Mouse (Mus musculus): Measurements from ENCODE around the gene Tff1. TPM values are rescaled to one million over a fixed set of nuclear protein-coding genes. Genes with fewer than 3 reads are reported as not detected.

Tff1 gene
- not detected in 2 replicates for polyA plus RNA-seq (2021; fragmentation: Nextera tagmentation)
- long read RNA-seq, experiment 1, result 0 reads
- long read RNA-seq, experiment 2, result 0 reads

DNA sequence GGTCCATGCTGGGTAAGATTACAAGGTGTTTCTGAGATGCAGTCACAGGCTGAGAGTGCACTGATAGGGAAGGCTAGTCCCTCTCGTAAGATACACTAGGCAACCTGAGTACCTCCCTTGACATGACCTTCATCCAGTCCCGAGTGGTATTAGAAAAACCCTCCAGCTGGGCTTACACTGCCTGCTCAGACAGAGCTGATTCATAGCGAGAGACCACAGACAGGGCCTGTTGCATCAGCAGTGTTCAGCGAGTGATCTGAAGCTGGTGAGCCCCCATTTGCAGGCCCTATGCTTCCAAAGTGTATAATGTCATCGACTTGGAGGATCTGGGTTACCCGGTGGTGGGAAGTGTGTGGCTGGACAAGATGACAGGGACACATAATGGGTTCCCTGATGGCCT lies at the start of gene Tff1:
Tff1 (minus strand) TSS at position 151 of the 400 bp plus-strand sequence.

DNA sequence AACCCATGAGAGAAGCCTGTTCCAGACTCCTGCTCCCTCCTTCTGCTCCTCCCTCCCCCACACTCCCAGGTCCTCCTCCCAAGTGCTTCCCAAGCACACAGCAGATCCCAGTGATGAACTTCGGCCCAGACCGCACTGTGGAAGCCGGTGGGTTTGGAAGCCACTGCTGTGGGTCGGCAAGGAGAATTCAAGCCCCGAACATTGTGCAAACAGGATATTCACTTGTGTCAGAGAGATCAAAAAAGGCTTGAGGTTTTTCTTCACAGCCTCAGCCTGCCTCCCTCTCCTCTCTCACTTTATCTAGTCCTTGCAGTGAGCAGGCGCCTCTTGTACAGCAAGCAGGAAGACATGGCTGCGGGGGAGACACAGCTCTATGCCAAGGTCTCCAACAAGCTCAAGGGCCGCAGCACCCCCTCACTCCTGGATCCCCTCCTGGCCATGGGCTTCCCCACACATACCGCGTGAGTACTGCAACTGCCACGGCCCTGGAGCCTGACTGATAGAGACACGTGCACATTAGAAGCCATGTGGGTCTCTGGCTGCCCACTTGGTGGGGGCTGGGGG lies 42.8 kb upstream of the Tff1 start, which contains the start of gene Ubash3a:
Ubash3a (plus strand) TSS at position 103 of the 564 bp plus-strand sequence.

DNA sequence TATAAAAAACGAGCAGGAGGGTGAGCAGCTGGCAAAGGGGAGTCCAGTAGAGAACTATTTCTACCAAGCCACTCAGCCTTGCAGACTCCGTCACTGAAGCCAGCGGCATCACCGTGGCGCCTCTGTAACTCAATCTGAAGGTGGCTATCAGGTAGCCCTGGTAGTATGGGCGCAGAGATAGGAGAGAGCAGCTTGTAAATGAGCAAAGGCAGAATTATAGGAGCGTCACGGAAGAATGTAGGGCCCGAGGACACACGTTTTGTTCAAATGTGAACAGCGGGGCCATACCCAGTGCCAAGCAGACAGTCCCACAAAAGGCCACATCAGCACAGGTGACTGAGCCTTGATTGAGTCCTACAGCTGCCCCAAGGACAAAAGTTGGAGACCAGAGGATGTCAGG lies 33.8 kb upstream of the Tff1 start, which contains the start of gene Tmprss3:
Tmprss3 (minus strand) TSS at position 101 of the 400 bp plus-strand sequence.

DNA sequence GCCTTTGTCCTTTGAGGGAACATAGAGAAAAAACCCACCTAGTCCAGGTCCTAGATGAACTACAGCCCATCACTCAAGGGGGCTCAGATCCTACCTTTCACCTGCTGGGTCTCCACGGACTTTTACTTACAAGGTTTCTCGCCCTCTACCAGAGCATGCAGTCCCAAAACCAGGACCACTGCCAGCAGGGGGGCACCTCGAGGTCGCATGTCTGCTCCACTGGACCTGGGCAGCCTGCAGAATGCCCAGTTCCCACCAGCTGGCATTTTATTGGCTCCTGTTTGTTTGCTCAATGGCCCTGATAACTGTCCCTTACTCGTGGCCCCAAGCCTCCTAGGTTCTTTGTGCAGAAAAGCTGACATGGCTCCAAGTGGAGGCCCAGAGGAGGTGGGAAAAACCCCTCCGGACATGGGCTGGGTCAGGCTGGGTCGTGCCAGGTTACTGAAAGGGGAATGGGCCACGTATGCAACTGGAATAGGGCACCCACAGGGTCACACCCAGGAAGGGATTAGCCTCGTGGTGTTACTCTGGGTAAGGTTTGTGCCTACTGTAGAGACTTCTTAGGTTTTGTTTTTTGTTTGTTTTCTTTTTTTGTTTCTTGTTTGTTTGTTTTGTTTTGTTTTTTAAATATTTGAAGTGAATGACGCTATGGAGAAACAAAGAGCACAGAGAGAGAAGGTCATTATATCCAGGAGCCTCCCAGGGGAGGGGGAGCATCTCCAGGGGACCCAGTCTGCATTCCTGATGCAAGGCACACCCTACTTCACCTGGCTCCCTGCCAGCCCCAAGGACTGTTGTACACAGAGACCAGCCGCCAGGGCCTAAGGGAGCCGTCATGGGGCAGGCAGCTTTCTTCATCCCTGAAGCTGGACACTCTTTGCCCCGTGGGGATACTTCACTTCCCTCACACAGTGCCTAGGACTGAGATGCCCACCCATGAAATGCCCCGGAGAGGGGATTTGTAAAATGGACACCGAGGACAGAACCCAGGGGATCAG lies 20.7 kb downstream of the Tff1 start, which contains the start of gene Tff2:
Tff2 (minus strand) TSS at position 243 of the 998 bp plus-strand sequence.

DNA sequence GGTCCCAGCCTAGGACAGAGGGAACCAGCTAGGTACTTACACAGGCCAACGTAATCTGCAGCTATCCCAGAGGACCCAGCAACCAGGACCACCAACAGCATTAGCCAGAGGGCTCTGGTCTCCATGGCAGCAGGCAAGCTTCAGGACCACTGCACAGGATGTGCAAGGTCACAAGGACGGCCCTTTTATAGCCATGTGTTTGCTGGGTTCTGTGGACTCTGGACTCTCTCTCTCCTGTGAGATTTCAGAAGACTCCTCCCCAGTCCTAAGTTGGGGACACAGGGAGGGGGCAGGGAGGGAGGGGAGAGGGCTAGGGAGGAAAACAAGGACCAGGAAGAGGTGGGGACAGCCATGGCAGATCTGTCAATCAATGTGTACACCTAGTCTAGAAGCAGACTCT lies 35.6 kb downstream of the Tff1 start, which contains the start of gene Tff3:
Tff3 (minus strand) TSS at position 195 of the 400 bp plus-strand sequence.

Other genes starting within 250 kb of the Tff1 start
- 0.19 and 0.24 TPM in 2 replicates for gene Umodl1, start 210.6 kb downstream of the Tff1 start, polyA plus RNA-seq (2021; fragmentation: Nextera tagmentation)
- gene Abcg1, start 107.6 kb downstream of the Tff1 start, polyA plus RNA-seq (2021; fragmentation: Nextera tagmentation), result 61.0 and 75.7 TPM in 2 replicates
- not detected in 2 replicates for gene Tff3, start 35.6 kb downstream of the Tff1 start, polyA plus RNA-seq (2021; fragmentation: Nextera tagmentation)
- gene Tff2, start 21.0 kb downstream of the Tff1 start, polyA plus RNA-seq (2021; fragmentation: Nextera tagmentation), result not detected in 2 replicates
- 0.06 TPM in 1 of 2 replicates, not detected in the other for gene Tmprss3, start 33.7 kb upstream of the Tff1 start, polyA plus RNA-seq (2021; fragmentation: Nextera tagmentation)
- 0.58 and 0.65 TPM in 2 replicates for gene Ubash3a, start 42.6 kb upstream of the Tff1 start, polyA plus RNA-seq (2021; fragmentation: Nextera tagmentation)
- 8.4 and 23.0 TPM in 2 replicates for gene Rsph1, start 112.1 kb upstream of the Tff1 start, polyA plus RNA-seq (2021; fragmentation: Nextera tagmentation)
- gene Slc37a1, start 121.5 kb upstream of the Tff1 start, polyA plus RNA-seq (2021; fragmentation: Nextera tagmentation), result 4.6 and 6.1 TPM in 2 replicates
- gene Pde9a, start 220.9 kb upstream of the Tff1 start, polyA plus RNA-seq (2021; fragmentation: Nextera tagmentation), result 7.4 and 8.1 TPM in 2 replicates